ENCODE assay signal across 8 mouse cellular contexts in genomic region chr2:165496251-165496650, GRCm38 (mm10). TPM values are rescaled to one million over a fixed set of nuclear protein-coding genes. Genes with fewer than 3 reads are reported as not detected.
DNase-seq lines count a peak whose midpoint lies in the region; ATAC-seq and TF ChIP-seq lines count a peak whose summit lies in the region.

No protein-coding gene starts in this region.

- ATAC-seq in CD4-positive, CD25-positive, alpha-beta regulatory T cell, adult 4 months: no peak
- ATAC-seq in kidney, embryonic 16.5 days (ENCODE audit: low FRiP score, low TSS enrichment): no peak
- no peak for ATAC-seq in lung, embryonic 14.5 days (ENCODE audit: insufficient read depth)

- no peaks in the 10 kb centered on the region for H3K27me3 ChIP-seq in kidney, embryonic 16.5 days (ENCODE audit: insufficient read depth, low read length)
- H3K27me3 ChIP-seq in embryonic facial prominence, embryonic 10.5 days (replicated peaks; ENCODE audit: low read depth, poor library complexity, severe bottlenecking): no peaks in the 10 kb centered on the region
- H3K27me3 ChIP-seq in lung, embryonic 14.5 days (ENCODE audit: insufficient read depth, low read length): no peaks in the 10 kb centered on the region

- H3K36me3 ChIP-seq in kidney, embryonic 16.5 days (ENCODE audit: insufficient read depth, low read length): no peaks in the 10 kb centered on the region
- H3K36me3 ChIP-seq in embryonic facial prominence, embryonic 10.5 days (replicated peaks): no peaks in the 10 kb centered on the region
- no peaks in the 10 kb centered on the region for H3K36me3 ChIP-seq in lung, embryonic 14.5 days (ENCODE audit: insufficient read depth)

- no peak overlapping the region for H3K27ac ChIP-seq in kidney, embryonic 16.5 days (ENCODE audit: low read length)
- H3K27ac ChIP-seq in embryonic facial prominence, embryonic 10.5 days (replicated peaks): no peak overlapping the region
- H3K27ac ChIP-seq in lung, embryonic 14.5 days (ENCODE audit: low read depth): no peak overlapping the region

- no peak overlapping the region for H3K9ac ChIP-seq in kidney, embryonic 16.5 days (replicated peaks; ENCODE audit: low read length)
- no peak overlapping the region for H3K9ac ChIP-seq in lung, embryonic 14.5 days

- H3K4me3 ChIP-seq in kidney, embryonic 16.5 days (ENCODE audit: low read length): no peak overlapping the region
- H3K4me3 ChIP-seq in embryonic facial prominence, embryonic 10.5 days: no peak overlapping the region
- H3K4me3 ChIP-seq in lung, embryonic 14.5 days (ENCODE audit: low read depth, low read length): no peak overlapping the region

- DNase-seq in CD4-positive, CD25-positive, alpha-beta regulatory T cell, adult 2 months (ENCODE audit: low read depth, low spot score): peak; percentile 78
- peak; percentile 53 for DNase-seq in kidney, adult 18-20 months
- DNase-seq in MN1 (ENCODE audit: low spot score): peak; percentile 51
- DNase-seq in embryonic facial prominence, embryonic 10.5 days (ENCODE audit: low spot score): peak; percentile 58
- peak; percentile 48 for DNase-seq in lung, embryonic 14.5 days
- peak; percentile 31 to 35 for DNase-seq in spleen, postnatal 36 days (ENCODE audit: low spot score in 2 of 2)

- H3K9me3 ChIP-seq in kidney, embryonic 16.5 days (ENCODE audit: low read length): no peaks in the 10 kb centered on the region
- no peaks in the 10 kb centered on the region for H3K9me3 ChIP-seq in embryonic facial prominence, embryonic 10.5 days
- no peaks in the 10 kb centered on the region for H3K9me3 ChIP-seq in lung, embryonic 14.5 days (ENCODE audit: low read depth, low read length)

- peak; percentile 66 for TF ChIP-seq CTCF in lung, embryonic 14.5 days (IDR thresholded peaks at IDR 0.05; ENCODE audit: low read depth)

- H3K4me1 ChIP-seq in kidney, embryonic 16.5 days (ENCODE audit: insufficient read depth, low read length): peaks cover 15% of the 10 kb centered on the region
- peaks cover 26% of the 10 kb centered on the region for H3K4me1 ChIP-seq in embryonic facial prominence, embryonic 10.5 days
- no peaks in the 10 kb centered on the region; the same call in none of the 2 replicates for H3K4me1 ChIP-seq in lung, embryonic 14.5 days (ENCODE audit: insufficient read depth)

- no peak overlapping the region for H3K4me2 ChIP-seq in kidney, embryonic 16.5 days (replicated peaks; ENCODE audit: low read depth, low read length)
- no peak overlapping the region for H3K4me2 ChIP-seq in lung, embryonic 14.5 days

RNA-seq across cellular contexts. Expression of gene Trp53rka, which starts 3.1 kb away (rescaled TPM):
- 1 to 10 TPM; 4.1 to 4.7 TPM for polyA plus RNA-seq in CD4-positive, CD25-positive, alpha-beta regulatory T cell, adult 4 months (2017; shearing (Covaris generic))
- polyA plus RNA-seq in kidney, embryonic 16.5 days (2015; fragmentation: Nextera tagmentation; extraction: Ambion mirVana): 37.7 and 38.9 TPM in 2 replicates
- 57.1 and 59.5 TPM in 2 replicates for polyA plus RNA-seq in embryonic facial prominence, embryonic 10.5 days (2016; fragmentation: Nextera tagmentation; extraction: Ambion mirVana)
- 42.5 and 45.1 TPM in 2 replicates for polyA plus RNA-seq in lung, embryonic 14.5 days (2014; fragmentation: Nextera tagmentation; extraction: Ambion mirVana)

RNA-seq across cellular contexts. Expression of gene Slc2a10, which starts 7.3 kb away (rescaled TPM):
- polyA plus RNA-seq in CD4-positive, CD25-positive, alpha-beta regulatory T cell, adult 4 months (2017; shearing (Covaris generic)): not detected
- polyA plus RNA-seq in kidney, embryonic 16.5 days (2015; fragmentation: Nextera tagmentation; extraction: Ambion mirVana): 8.3 TPM in 2 replicates
- 3.9 and 5.5 TPM in 2 replicates for polyA plus RNA-seq in embryonic facial prominence, embryonic 10.5 days (2016; fragmentation: Nextera tagmentation; extraction: Ambion mirVana)
- 11.9 and 14.6 TPM in 2 replicates for polyA plus RNA-seq in lung, embryonic 14.5 days (2014; fragmentation: Nextera tagmentation; extraction: Ambion mirVana)

RNA-seq across cellular contexts. Expression of gene Slc13a3, which starts 23.2 kb away (rescaled TPM):
- under 1 TPM in 1 of 2 experiments, not detected in 1; 0.32 TPM for polyA plus RNA-seq in CD4-positive, CD25-positive, alpha-beta regulatory T cell, adult 4 months (2017; shearing (Covaris generic))
- 4.3 and 4.5 TPM in 2 replicates for polyA plus RNA-seq in kidney, embryonic 16.5 days (2015; fragmentation: Nextera tagmentation; extraction: Ambion mirVana)
- polyA plus RNA-seq in embryonic facial prominence, embryonic 10.5 days (2016; fragmentation: Nextera tagmentation; extraction: Ambion mirVana): 0.40 and 0.44 TPM in 2 replicates
- 0.30 and 0.58 TPM in 2 replicates for polyA plus RNA-seq in lung, embryonic 14.5 days (2014; fragmentation: Nextera tagmentation; extraction: Ambion mirVana)
